Mouse (Mus musculus) thymus, adult 2 months (tissue): ENCODE results near the gene Hvcn1.

Experiments
- CTCF ChIP-seq: fragments of 200-500 bp; IDR thresholded peaks from 2 replicates; pipeline ENCODE4 v1.5.1; 2012; ENCODE audit warnings: mild to moderate bottlenecking, control low read depth, low read length, moderate library complexity, borderline replicate concordance; ENCODE audit not compliant: control insufficient read depth, poor library complexity, insufficient read depth; ENCODE audit errors: extremely low read depth
- POLR2A ChIP-seq: fragments of 200-500 bp; IDR thresholded peaks from 2 replicates; pipeline ENCODE4 v1.6.1; 2012; ENCODE audit warnings: mild to moderate bottlenecking, low read length, control low read depth, moderate library complexity; ENCODE audit not compliant: control insufficient read depth, poor library complexity, insufficient read depth; ENCODE audit errors: extremely low read depth

DNA sequence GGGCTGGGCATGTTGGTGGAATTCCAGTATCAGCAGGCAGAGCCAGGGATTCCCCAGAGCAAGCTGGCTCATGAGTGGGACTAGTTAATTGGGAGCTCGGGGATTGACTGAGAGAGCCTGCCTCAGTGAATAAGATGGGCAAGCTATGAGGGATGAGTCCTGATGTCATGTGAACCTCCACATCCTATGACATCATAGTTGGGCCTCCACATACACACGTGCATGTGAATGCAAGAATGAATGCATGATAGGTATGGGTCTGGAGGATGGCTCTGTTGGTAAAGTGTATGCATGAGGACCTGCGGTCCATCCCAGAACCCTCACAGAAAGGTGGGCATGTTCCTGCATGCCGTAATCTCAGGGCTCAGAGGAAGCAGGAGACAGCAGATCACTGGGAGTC, 14.5 kb downstream of the Hvcn1 start:
- no peak for TF ChIP-seq CTCF
- TF ChIP-seq POLR2A: no peak
